ENCODE assay signal across 23 mouse cellular contexts in the genomic region with DNA sequence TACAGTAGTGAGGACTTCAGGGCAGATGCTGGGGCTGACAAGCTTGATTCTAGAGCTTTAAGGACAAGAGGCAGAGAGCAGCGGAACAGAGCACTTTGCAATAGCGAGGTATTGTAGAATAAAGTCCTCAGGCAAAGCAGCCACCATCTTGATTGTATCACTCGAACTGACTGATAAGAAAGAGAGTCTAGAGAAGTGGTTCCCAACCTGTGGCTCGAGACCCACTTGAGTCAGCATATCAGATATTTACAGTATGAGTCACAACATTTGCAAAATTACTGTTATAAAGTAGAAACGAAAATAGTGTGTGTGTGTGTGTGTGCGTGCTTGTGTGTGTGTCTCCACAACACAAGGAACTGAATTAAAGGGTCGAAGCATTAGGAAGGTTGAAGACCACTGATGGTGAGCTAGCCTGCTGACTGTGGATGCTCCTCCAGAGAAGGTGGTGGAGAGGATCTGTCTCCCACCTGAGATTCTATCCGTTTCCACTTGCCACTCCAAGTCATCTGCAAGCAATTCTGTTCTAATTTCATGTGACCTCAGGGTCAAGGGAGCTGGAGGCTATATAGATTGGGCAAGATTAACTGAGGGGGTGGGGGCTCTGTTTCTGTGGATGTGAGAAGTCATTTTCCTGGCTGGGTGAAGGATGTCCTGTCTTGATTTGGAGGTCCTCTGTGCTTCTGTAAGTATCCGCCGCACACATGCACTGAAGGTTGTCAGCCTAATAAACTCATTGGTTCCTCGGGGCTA.
DNase-seq lines count a peak whose midpoint lies in the region; ATAC-seq and TF ChIP-seq lines count a peak whose summit lies in the region.
"Had no signal": no experiment of that assay in that cellular context is flagged by ENCODE, and none has a peak within 500 bp of the region (broad histone marks: within the 10 kb centered on the region; RNA-seq: fewer than 3 reads in every experiment).

No protein-coding gene starts in this region.

- H3K27ac ChIP-seq in lung, postnatal 0 days (ENCODE audit: low read length), result no peak overlapping the region
- no peak overlapping the region for H3K27ac ChIP-seq in hindbrain, embryonic 14.5 days
- H3K27ac ChIP-seq in intestine, embryonic 15.5 days, result no peak overlapping the region
- H3K27ac ChIP-seq: embryonic facial prominence, embryonic 15.5 days; forebrain, embryonic 15.5 days; heart, embryonic 15.5 days; hindbrain, embryonic 13.5 days had no signal

- H3K4me2 ChIP-seq in lung, postnatal 0 days (replicated peaks; ENCODE audit: low read depth, low read length), result no peak overlapping the region
- no peak overlapping the region for H3K4me2 ChIP-seq in hindbrain, embryonic 14.5 days (replicated peaks)
- H3K4me2 ChIP-seq in intestine, embryonic 15.5 days (replicated peaks), result no peak overlapping the region
- H3K4me2 ChIP-seq: embryonic facial prominence, embryonic 15.5 days; forebrain, embryonic 15.5 days; heart, embryonic 11.5 days; heart, embryonic 15.5 days; hindbrain, embryonic 13.5 days had no signal

- no peaks in the 10 kb centered on the region for H3K4me1 ChIP-seq in lung, postnatal 0 days (ENCODE audit: insufficient read depth, low read depth, low read length)
- no peaks in the 10 kb centered on the region for H3K4me1 ChIP-seq in hindbrain, embryonic 14.5 days (replicated peaks; ENCODE audit: control insufficient read depth, insufficient read depth, low read length)
- H3K4me1 ChIP-seq in intestine, embryonic 15.5 days (replicated peaks), result no peaks in the 10 kb centered on the region
- H3K4me1 ChIP-seq: forebrain, embryonic 15.5 days had no signal

- no peaks in the 10 kb centered on the region for H3K9me3 ChIP-seq in lung, postnatal 0 days (ENCODE audit: low read length)
- no peaks in the 10 kb centered on the region for H3K9me3 ChIP-seq in hindbrain, embryonic 14.5 days (ENCODE audit: control insufficient read depth, low read length)
- no peaks in the 10 kb centered on the region for H3K9me3 ChIP-seq in intestine, embryonic 15.5 days
- H3K9me3 ChIP-seq: embryonic facial prominence, embryonic 15.5 days; forebrain, embryonic 15.5 days; G1E; heart, embryonic 15.5 days; hindbrain, embryonic 13.5 days had no signal

- H3K27me3 ChIP-seq in lung, postnatal 0 days (replicated peaks; ENCODE audit: insufficient read depth, low read length), result no peaks in the 10 kb centered on the region
- no peaks in the 10 kb centered on the region for H3K27me3 ChIP-seq in hindbrain, embryonic 14.5 days (ENCODE audit: control insufficient read depth, insufficient read depth, low read length)
- no peaks in the 10 kb centered on the region for H3K27me3 ChIP-seq in intestine, embryonic 15.5 days (replicated peaks)
- H3K27me3 ChIP-seq: embryonic facial prominence, embryonic 15.5 days; heart, embryonic 15.5 days; Patski had no signal

- peak; percentile 95 for TF ChIP-seq EP300 in lung, postnatal 0 days (IDR thresholded peaks at IDR 0.05)

- no peak overlapping the region for H3K9ac ChIP-seq in lung, postnatal 0 days (replicated peaks; ENCODE audit: low read depth)
- H3K9ac ChIP-seq in hindbrain, embryonic 14.5 days, result no peak overlapping the region
- H3K9ac ChIP-seq in intestine, embryonic 15.5 days, result no peak overlapping the region
- H3K9ac ChIP-seq: embryonic facial prominence, embryonic 15.5 days; forebrain, embryonic 15.5 days; heart, embryonic 15.5 days; hindbrain, embryonic 13.5 days had no signal

- 68% methylated on average over 11 of the region's 11 CpGs for WGBS in lung, postnatal 0 days
- WGBS in hindbrain, embryonic 14.5 days, result 86% methylated on average over 11 of the region's 11 CpGs
- WGBS in intestine, embryonic 15.5 days, result 72% methylated on average over 11 of the region's 11 CpGs

- ATAC-seq in lung, postnatal 0 days, result peak; percentile 39
- no peak for ATAC-seq in hindbrain, embryonic 14.5 days (ENCODE audit: low FRiP score)
- ATAC-seq in intestine, embryonic 15.5 days, result no peak
- ATAC-seq: activated CD4-positive, CD25-positive, alpha-beta regulatory T cell, adult 4 months; forebrain, embryonic 15.5 days; intestine, postnatal 0 days; Patski had no signal

- no peaks in the 10 kb centered on the region for H3K36me3 ChIP-seq in lung, postnatal 0 days (ENCODE audit: insufficient read depth, low read length)
- no peaks in the 10 kb centered on the region for H3K36me3 ChIP-seq in hindbrain, embryonic 14.5 days (replicated peaks; ENCODE audit: control insufficient read depth, insufficient read depth)
- no peaks in the 10 kb centered on the region for H3K36me3 ChIP-seq in intestine, embryonic 15.5 days
- H3K36me3 ChIP-seq: embryonic facial prominence, embryonic 15.5 days; forebrain, embryonic 15.5 days; G1E; heart, embryonic 15.5 days; hindbrain, embryonic 13.5 days had no signal

- peak; percentile 71 for DNase-seq in lung, postnatal 0 days (ENCODE audit: low spot score)
- no peak for DNase-seq in lung, postnatal 10 days
- peak; percentile 58 for DNase-seq in NIH3T3 (ENCODE audit: low read depth)
- peak; percentile 37 for DNase-seq in embryo, embryonic 9.5 days (ENCODE audit: extremely low spot score)
- DNase-seq in induced T-regulatory cell, adult 2 months (ENCODE audit: low read depth), result peak; percentile 29
- DNase-seq in hindbrain, embryonic 14.5 days (ENCODE audit: low spot score), result no peak
- DNase-seq in adrenal gland, postnatal 10 days, result no peak
- DNase-seq: adrenal gland, postnatal 25 days; cerebellum, adult 18-20 months; cerebellum, adult 9-11 months; cerebellum, postnatal 36 days; heart, adult 18-20 months; heart, postnatal 14 days had no signal

- no peak overlapping the region for H3K4me3 ChIP-seq in lung, postnatal 0 days (ENCODE audit: low read depth, low read length)
- no peak overlapping the region for H3K4me3 ChIP-seq in hindbrain, embryonic 14.5 days (replicated peaks; ENCODE audit: low read length)
- H3K4me3 ChIP-seq in intestine, embryonic 15.5 days (replicated peaks), result no peak overlapping the region
- H3K4me3 ChIP-seq: embryonic facial prominence, embryonic 15.5 days; forebrain, embryonic 15.5 days; heart, embryonic 15.5 days; hindbrain, embryonic 13.5 days had no signal

- no peak for TF ChIP-seq CTCF in lung, postnatal 0 days (IDR thresholded peaks at IDR 0.05)

Comparison
In these comparisons a context has a peak if more than half of its experiments do, and no peak if none do; other contexts are left out.
1. DNase-seq: peak in lung, postnatal 0 days (single experiment), NIH3T3 (single experiment), embryo, embryonic 9.5 days (single experiment) and induced T-regulatory cell, adult 2 months (single experiment); none in lung, postnatal 10 days (single experiment), hindbrain, embryonic 14.5 days (single experiment) and adrenal gland, postnatal 10 days (single experiment).